Mouse (Mus musculus) CH12.LX (cell line): ENCODE results near the gene Cage1. TPM values are rescaled to one million over a fixed set of nuclear protein-coding genes. Genes with fewer than 3 reads are reported as not detected.

ENCODE experiments used
- DNase-seq: peaks from one replicate; pipeline ENCODE4 v3.0.0-alpha.2; 2013; ENCODE audit errors: extremely low read depth
- H3K27ac ChIP-seq: 2 replicates; pipeline ENCODE4 v1.5.1; 2012; ENCODE audit warnings: low read depth, mild to moderate bottlenecking, control low read depth, moderate library complexity; ENCODE audit not compliant: insufficient read depth
- H3K27me3 ChIP-seq: replicated peaks from 2 replicates; pipeline ENCODE3; 2012; ENCODE audit warnings: inconsistent platforms
- H3K36me3 ChIP-seq, 2 experiments: replicated peaks in 1 of 2; 2 replicates each; pipeline versions ENCODE3 to v1.6.1; 2012; ENCODE audit warnings: inconsistent platforms in 1 of 2, low read length in 1 of 2, mild to moderate bottlenecking in 1 of 2, mixed read lengths in 1 of 2, moderate library complexity in 1 of 2; ENCODE audit not compliant: control insufficient read depth in 1 of 2, insufficient read depth in 1 of 2
- H3K4me1 ChIP-seq, 2 experiments: 2 replicates each; pipeline ENCODE4 v1.6.1; 2012; ENCODE audit warnings: inconsistent platforms in 1 of 2, moderate library complexity in 1 of 2; ENCODE audit not compliant: insufficient read depth in 2 of 2, control insufficient read depth in 1 of 2
- H3K4me2 ChIP-seq: 2 replicates; pipeline ENCODE4 v1.6.1; 2012; ENCODE audit warnings: low read depth, mild to moderate bottlenecking, control low read depth; ENCODE audit not compliant: poor library complexity, insufficient read depth, severe bottlenecking
- H3K4me3 ChIP-seq, 3 experiments: fragments of 150-350 bp in 1 of 3; sonication (generic) in 1 of 3; replicated peaks in 1 of 3; 2 replicates each; pipeline versions ENCODE3 to v1.5.1; 2011 to 2012; ENCODE audit warnings: low read depth in 2 of 3, low read length in 2 of 3, mild to moderate bottlenecking in 2 of 3, moderate library complexity in 2 of 3, control low read depth in 1 of 3, improper control_type of control experiment in 1 of 3, inconsistent platforms in 1 of 3, mixed read lengths in 1 of 3; ENCODE audit not compliant: poor library complexity in 1 of 3
- H3K79me2 ChIP-seq: replicated peaks from 2 replicates; pipeline ENCODE4 v1.6.1; 2012; ENCODE audit warnings: mild to moderate bottlenecking, moderate library complexity; ENCODE audit not compliant: control insufficient read depth, poor library complexity, insufficient read depth, severe bottlenecking; ENCODE audit errors: extremely low read depth
- H3K9ac ChIP-seq: 2 replicates; pipeline ENCODE4 v1.6.1; 2012; ENCODE audit warnings: low read depth, mild to moderate bottlenecking, control low read depth, moderate library complexity; ENCODE audit not compliant: insufficient read depth
- H3K9me3 ChIP-seq: replicated peaks from 2 replicates; pipeline ENCODE3; 2012; ENCODE audit warnings: low read length, inconsistent platforms, mixed read lengths
- BHLHE40 ChIP-seq: IDR thresholded peaks from 2 replicates; pipeline ENCODE4 v1.6.1; 2011; ENCODE audit warnings: mild to moderate bottlenecking, low read depth, low read length, improper control_type of control experiment
- CHD1 ChIP-seq: IDR thresholded peaks from 2 replicates; pipeline ENCODE4 v1.6.1; 2012; ENCODE audit warnings: low read depth, low read length, improper control_type of control experiment, inconsistent platforms
- CHD2 ChIP-seq: IDR thresholded peaks from 2 replicates; pipeline ENCODE4 v1.6.1; 2011; ENCODE audit warnings: low read length, improper control_type of control experiment
- CTCF ChIP-seq, 2 experiments: IDR thresholded peaks in 1 of 2; conservative IDR thresholded peaks in 1 of 2; 2 replicates each; pipeline ENCODE4 v1.5.1; 2011 to 2012; ENCODE audit warnings: low read depth in 2 of 2, low read length in 2 of 2, improper control_type of control experiment in 1 of 2, inconsistent platforms in 1 of 2, mild to moderate bottlenecking in 1 of 2, moderate library complexity in 1 of 2
- E2F4 ChIP-seq: IDR thresholded peaks from 2 replicates; pipeline ENCODE4 v1.6.1; 2011; ENCODE audit warnings: low read depth, low read length, improper control_type of control experiment; ENCODE audit not compliant: insufficient replicate concordance
- ELF1 ChIP-seq: IDR thresholded peaks from 2 replicates; pipeline ENCODE4 v1.6.1; 2014; ENCODE audit warnings: low read depth, mild to moderate bottlenecking, inconsistent platforms, low read length, improper control_type of control experiment
- EP300 ChIP-seq: IDR thresholded peaks from 2 replicates; pipeline ENCODE4 v1.6.1; 2011; ENCODE audit warnings: low read length, improper control_type of control experiment
- ETS1 ChIP-seq: conservative IDR thresholded peaks from 2 replicates; pipeline ENCODE4 v1.6.1; 2012; ENCODE audit warnings: low read depth, mild to moderate bottlenecking, inconsistent platforms, low read length, improper control_type of control experiment, moderate library complexity
- IRF4 ChIP-seq: IDR thresholded peaks from 2 replicates; pipeline ENCODE4 v1.6.1; 2014; ENCODE audit warnings: low read depth, mild to moderate bottlenecking, inconsistent platforms, low read length, improper control_type of control experiment
- JUN ChIP-seq: IDR thresholded peaks from 2 replicates; pipeline ENCODE4 v1.6.1; 2011; ENCODE audit warnings: low read depth, mild to moderate bottlenecking, low read length, improper control_type of control experiment, moderate library complexity; ENCODE audit not compliant: insufficient read depth
- JUND ChIP-seq: conservative IDR thresholded peaks from 2 replicates; pipeline ENCODE4 v1.6.1; 2011; ENCODE audit warnings: low read depth, low read length, improper control_type of control experiment
- KAT2A ChIP-seq: IDR thresholded peaks from 2 replicates; pipeline ENCODE4 v1.6.1; 2012; ENCODE audit warnings: low read length, improper control_type of control experiment, inconsistent platforms; ENCODE audit not compliant: insufficient replicate concordance
- MAFK ChIP-seq: IDR thresholded peaks from 2 replicates; pipeline ENCODE4 v1.6.1; 2011; ENCODE audit warnings: low read length, improper control_type of control experiment; ENCODE audit not compliant: insufficient replicate concordance
- MXI1 ChIP-seq: IDR thresholded peaks from 2 replicates; pipeline ENCODE4 v1.6.1; 2011; ENCODE audit warnings: mild to moderate bottlenecking, low read depth, low read length, improper control_type of control experiment
- PAX5 ChIP-seq: IDR thresholded peaks from 2 replicates; pipeline ENCODE4 v1.6.1; 2012; ENCODE audit warnings: low read length, inconsistent platforms, mixed read lengths
- POLR2AphosphoS2 ChIP-seq: IDR thresholded peaks from 2 replicates; pipeline ENCODE4 v1.6.1; 2011; ENCODE audit warnings: low read depth, low read length, improper control_type of control experiment
- RAD21 ChIP-seq: IDR thresholded peaks from 2 replicates; pipeline ENCODE4 v1.6.1; 2011; ENCODE audit warnings: low read depth, mild to moderate bottlenecking, low read length, improper control_type of control experiment, moderate library complexity
- RCOR1 ChIP-seq: conservative IDR thresholded peaks from 2 replicates; pipeline ENCODE4 v1.6.1; 2012; ENCODE audit warnings: low read depth, mild to moderate bottlenecking, inconsistent platforms, low read length, improper control_type of control experiment
- SIN3A ChIP-seq: IDR thresholded peaks from 2 replicates; pipeline ENCODE4 v1.6.1; 2012; ENCODE audit warnings: low read length, improper control_type of control experiment, inconsistent platforms
- ZC3H11A ChIP-seq: IDR thresholded peaks from 2 replicates; pipeline ENCODE4 v1.6.1; 2012; ENCODE audit warnings: low read depth, mild to moderate bottlenecking, inconsistent platforms, low read length, improper control_type of control experiment
- ZKSCAN1 ChIP-seq: IDR thresholded peaks from 2 replicates; pipeline ENCODE4 v1.6.1; 2012; ENCODE audit warnings: low read depth, inconsistent platforms, low read length, improper control_type of control experiment, borderline replicate concordance
- ZMIZ1 ChIP-seq: IDR thresholded peaks from 2 replicates; pipeline ENCODE4 v1.6.1; 2012; ENCODE audit warnings: low read depth, mild to moderate bottlenecking, inconsistent platforms, low read length, improper control_type of control experiment
- dilution Hi-C: fragments of 300-500 bp; cut with MboI; formaldehyde crosslinking; loops from 2 replicates; pipeline ENCODE4 v1.14.3; 2020; ENCODE audit warnings: low sequenced_read_pairs; ENCODE audit not compliant: extremely low pct_unique_long_range_greater_than_20kb, extremely low pct_ligation_motif_present
- in situ Hi-C: fragments of 300-500 bp; cut with MboI; formaldehyde crosslinking; loops from 3 replicates; pipeline ENCODE4 v1.14.3; 2019; ENCODE audit warnings: low sequenced_read_pairs, low pct_ligation_motif_present, low pct_unique_long_range_greater_than_20kb, mixed read lengths
- polyA plus RNA-seq: library from polyadenylated mRNA; unstranded; fragments of >175 nt; gene quantifications from 2 replicates; pipeline ENCODE4 v1.2.1, GENCODE M21; 2012; ENCODE audit warnings: low read depth; ENCODE audit not compliant: insufficient read length
- total RNA-seq, 2 experiments: library from RNA; depleted of rRNA; stranded (reverse); fragments of 300-350 nt in 1 of 2; fragments of >200 nt in 1 of 2; gene quantifications; 2 replicates each; pipeline ENCODE4 v1.2.3; 2012 to 2014

Gene Cage1
- total and polyA plus RNA-seq, 3 experiments, result 1.2 to 1.4 (median 1.3) TPM

DNA sequence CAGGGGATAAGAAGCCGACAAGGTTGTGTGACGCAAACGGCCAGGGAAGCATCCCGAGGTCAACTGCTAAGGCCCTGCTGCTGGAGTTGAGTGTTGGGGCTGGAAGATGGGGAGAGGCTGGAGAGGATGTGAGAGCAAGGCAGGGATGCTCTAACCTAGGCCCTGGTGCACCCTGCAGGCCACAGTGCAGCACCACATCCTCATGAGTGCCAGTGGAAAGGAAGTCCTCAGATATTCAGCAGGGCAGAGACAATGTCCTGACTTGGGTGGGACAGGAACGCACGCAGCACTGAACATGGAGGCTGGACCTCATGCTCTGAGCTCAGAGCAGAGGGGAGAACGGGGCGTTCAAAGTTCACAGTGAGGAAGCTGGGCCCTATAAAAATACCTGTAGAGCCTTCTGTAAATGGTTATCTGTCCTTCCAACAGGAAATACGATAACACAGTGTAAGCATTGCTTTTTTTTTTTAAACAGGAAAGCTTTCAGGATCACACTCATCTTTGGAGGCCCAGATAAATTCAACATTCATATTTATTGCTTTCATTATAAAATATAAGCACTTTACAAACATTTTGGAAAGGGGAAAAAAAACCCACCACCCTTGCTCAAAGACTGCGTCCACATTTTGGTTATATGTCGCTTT lies 65.9 kb downstream of the Cage1 start:
- Histone ChIP-seq H3K36me3 (peaks cover 21 to 52% of the 10 kb centered on the region in 2 experiments), H3K27ac (no peak overlapping the region), H3K4me1 (peaks cover 11 to 60% of the 10 kb centered on the region in 2 experiments), H3K4me2 (no peak overlapping the region), H3K9ac (no peak overlapping the region), H3K79me2 (no peaks in the 10 kb centered on the region), H3K9me3 (no peaks in the 10 kb centered on the region), H3K4me3 (no peak overlapping the region), H3K27me3 (no peaks in the 10 kb centered on the region)
- in situ Hi-C loops (loop anchor here (25.0 kb wide), 1 partner anchor 434 kb away; no protein-coding TSS in a partner anchor), dilution Hi-C loops (no loop called here)
- TF ChIP-seq POLR2AphosphoS2, result peak; percentile 58; the same call in 1 of the 2 replicates
- no peak for TF ChIP-seq ZKSCAN1
- no peak for TF ChIP-seq KAT2A
- TF ChIP-seq ZC3H11A, result no peak
- no peak for TF ChIP-seq MAFK
- no peak for TF ChIP-seq MXI1
- TF ChIP-seq RAD21, result peak; percentile 17
- TF ChIP-seq RCOR1, result no peak
- peak in 1 of 2 experiments; percentile 37; a peak in 2 of 4 replicates for TF ChIP-seq CTCF (conservative IDR thresholded peaks at IDR 0.05 in 1 of 2, IDR thresholded peaks at IDR 0.05 in 1 of 2; ENCODE audit: low read depth in 2 of 2, low read length in 2 of 2)
- TF ChIP-seq JUND, result no peak
- TF ChIP-seq SIN3A, result no peak
- no peak for TF ChIP-seq IRF4
- TF ChIP-seq ZMIZ1, result no peak
- no peak for TF ChIP-seq BHLHE40
- no peak for TF ChIP-seq ETS1
- TF ChIP-seq JUN, result no peak
- no peak for DNase-seq

- dilution Hi-C loops, result no loop called here
- peaks cover 18 to 44% of the 10 kb centered on the region in 2 experiments for H3K36me3 ChIP-seq
Measured at GRCm38 (mm10) chr13:37969988-37970387, 66.9 kb downstream of the Cage1 start.

More at GRCm38 (mm10) chr13:37969988-37970387, 66.9 kb downstream of the Cage1 start:
- H3K9me3 ChIP-seq, result no peaks in the 10 kb centered on the region
- DNase-seq, result no peak
- H3K9ac ChIP-seq, result no peak overlapping the region
- in situ Hi-C loops, result loop anchor here (25.0 kb wide), 1 partner anchor 433 kb away; no protein-coding TSS in a partner anchor
- H3K4me3 ChIP-seq, result no peak overlapping the region
- no peak overlapping the region for H3K27ac ChIP-seq
- peaks cover 13 to 61% of the 10 kb centered on the region in 2 experiments for H3K4me1 ChIP-seq
- no peaks in the 10 kb centered on the region for H3K27me3 ChIP-seq
- H3K79me2 ChIP-seq, result no peaks in the 10 kb centered on the region
- H3K4me2 ChIP-seq, result no peak overlapping the region
- TF ChIP-seq IRF4 (no peak), ZKSCAN1 (no peak), PAX5 (no peak), CHD1 (no peak), ELF1 (no peak), EP300 (no peak), E2F4 (no peak), MAFK (no peak), CHD2 (no peak)
